Mouse (Mus musculus) forelimb bud, embryonic 11.5 days (tissue): ENCODE data around the gene Arhgef16.

Experiments
- DNase-seq: peaks from one replicate; pipeline ENCODE4 v3.0.0-alpha.2; 2012; ENCODE audit warnings: low read depth, low spot score

Gene Arhgef16

DNA sequence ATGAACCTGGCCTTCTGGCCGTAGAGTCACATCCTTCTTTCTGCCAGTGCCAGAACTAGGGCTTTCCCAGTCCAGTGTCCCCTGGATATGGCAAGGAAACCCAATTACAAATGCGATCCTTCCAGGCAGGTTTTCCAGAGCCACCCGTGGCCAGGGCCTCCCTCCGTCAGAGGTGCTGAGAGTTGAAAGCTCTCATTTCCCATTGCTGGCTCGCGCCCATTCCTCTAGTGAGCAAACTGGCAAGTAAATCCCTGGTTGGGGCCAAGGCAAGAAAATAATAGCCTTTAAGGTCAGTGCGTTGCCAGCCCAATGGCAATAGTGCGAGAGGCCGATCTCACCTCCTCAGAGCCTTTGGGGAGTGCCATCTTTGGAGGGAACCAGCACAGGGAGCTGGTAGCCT is 71.9 kb downstream of the Arhgef16 start:
- DNase-seq, result no peak
